Mouse (Mus musculus): ENCODE measurements at regions not wholly inside any gene's neighbourhood (a gene's known extent, or its start where the extent isn't known, plus 50 kb on each side); places are given as distances from the start of the nearest gene placed in this dataset.

DNA sequence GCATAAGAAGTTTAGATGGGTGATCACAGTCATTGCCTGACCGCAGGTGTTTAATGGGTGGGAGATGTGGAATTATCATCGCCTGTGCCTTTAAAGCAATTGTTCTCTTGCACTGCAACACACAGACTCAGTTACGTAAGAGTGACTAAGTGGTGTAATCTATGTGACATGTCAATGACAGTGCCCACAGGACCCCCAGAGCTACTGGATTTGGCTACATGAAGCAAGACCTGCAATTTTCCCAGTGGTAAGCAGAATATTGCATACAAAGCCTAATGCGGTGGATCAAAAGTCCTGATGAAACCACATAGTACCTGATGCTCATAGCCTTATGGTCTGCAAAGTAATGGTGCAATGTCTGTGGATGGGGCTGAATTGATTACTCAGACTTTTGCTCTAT is 469.2 kb downstream of the Hsfy2 start:
- TF ChIP-seq CTCF (conservative IDR thresholded peaks at IDR 0.05; ENCODE audit: low read length), result no peak
- no peak for TF ChIP-seq POU5F1 (IDR thresholded peaks at IDR 0.05; ENCODE audit: borderline replicate concordance, low read length)
